Mouse (Mus musculus) spleen, adult 2 months (tissue): ENCODE results near the gene Tldc2. TPM values are rescaled to one million over a fixed set of nuclear protein-coding genes. Genes with fewer than 3 reads are reported as not detected.

Experiments
- DNase-seq, 2 experiments: peaks; one replicate each; pipeline versions ENCODE4 v3.0.0 to v3.0.0-alpha.2; 2012 to 2021; ENCODE audit warnings: low spot score in 2 of 2, low read depth in 1 of 2
- H3K27ac ChIP-seq: fragments of 200-500 bp; 2 replicates; pipeline ENCODE4 v1.5.1; 2012; ENCODE audit warnings: low read length, inconsistent platforms; ENCODE audit not compliant: insufficient read depth
- H3K27me3 ChIP-seq: fragments of 200-500 bp; 2 replicates; pipeline ENCODE4 v1.6.1; 2012; ENCODE audit warnings: mild to moderate bottlenecking, moderate library complexity, low read length, inconsistent platforms; ENCODE audit not compliant: control insufficient read depth, insufficient read depth
- H3K36me3 ChIP-seq: fragments of 200-500 bp; 2 replicates; pipeline ENCODE4 v1.6.1; 2012; ENCODE audit warnings: mild to moderate bottlenecking, low read length, inconsistent platforms; ENCODE audit not compliant: control insufficient read depth, insufficient read depth
- H3K4me1 ChIP-seq: fragments of 200-500 bp; 2 replicates; pipeline ENCODE4 v1.6.1; 2011; ENCODE audit warnings: inconsistent platforms; ENCODE audit not compliant: control insufficient read depth, insufficient read depth, insufficient read length
- H3K4me3 ChIP-seq: fragments of 200-500 bp; 2 replicates; pipeline ENCODE4 v1.5.1; 2011; ENCODE audit warnings: mild to moderate bottlenecking, inconsistent platforms; ENCODE audit not compliant: insufficient read depth, insufficient read length; ENCODE audit errors: extremely low read depth
- CTCF ChIP-seq: fragments of 200-500 bp; IDR thresholded peaks from 2 replicates; pipeline ENCODE4 v1.5.1; 2011; ENCODE audit warnings: mild to moderate bottlenecking, inconsistent platforms; ENCODE audit not compliant: insufficient read depth, insufficient read length, insufficient replicate concordance; ENCODE audit errors: extremely low read depth
- POLR2A ChIP-seq: fragments of 200-500 bp; IDR thresholded peaks from 2 replicates; pipeline ENCODE4 v1.6.1; 2011; ENCODE audit warnings: low read depth, low read length, inconsistent platforms
- WGBS: fragments of 180-500 bp; shearing (Covaris S2); methylation state at CpG from one replicate; pipeline ENCODE4 v1.1.7; 2018; 5-methylcytosine and 5-hydroxymethylcytosine counted together
- polyA plus RNA-seq: library from polyadenylated mRNA; depleted of rRNA; stranded (reverse); fragments of >200 nt; gene quantifications from 2 replicates; pipeline ENCODE4 v1.2.3, GENCODE M21; 2012

The Tldc2 gene
- polyA plus RNA-seq, 1 experiment: not detected

DNA sequence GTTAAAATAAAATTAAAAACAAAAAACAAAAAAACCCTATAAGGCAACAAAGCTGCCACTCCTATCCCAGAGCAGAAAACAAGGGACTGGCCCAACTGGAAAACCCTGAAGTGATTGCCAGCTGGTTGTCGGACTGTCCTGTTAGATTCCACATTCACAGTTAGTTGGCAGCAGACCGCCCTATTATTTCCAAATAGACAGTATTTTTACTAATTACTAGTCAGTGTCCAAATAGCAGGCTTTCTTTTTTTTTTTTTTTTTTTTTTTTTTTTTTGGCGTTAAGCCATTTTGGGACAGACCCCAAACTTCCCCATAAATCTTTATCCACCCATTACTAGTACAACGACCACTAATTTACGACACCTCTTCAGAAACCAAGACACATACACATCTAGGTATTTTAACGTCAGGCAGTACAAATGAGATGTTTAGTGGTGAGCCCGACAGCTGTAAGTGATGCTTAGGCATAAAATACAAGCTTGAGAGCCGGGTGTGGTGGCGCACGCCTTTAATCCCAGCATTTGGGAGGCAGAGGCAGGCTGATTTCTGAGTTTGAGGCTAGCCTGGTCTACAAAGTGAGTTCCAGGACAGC is 48.8 kb downstream of the Tldc2 start:
- H3K27ac ChIP-seq: peak overlapping the region; percentile 68
- H3K4me3 ChIP-seq: no peak overlapping the region
- H3K36me3 ChIP-seq: no peaks in the 10 kb centered on the region
- 73% methylated on average over 10 of the region's 10 CpGs for WGBS
- no peak for TF ChIP-seq POLR2A
- TF ChIP-seq CTCF: no peak
- no peak for DNase-seq
- peaks cover 22% of the 10 kb centered on the region; the same call in 1 of the 2 replicates for H3K4me1 ChIP-seq
- no peaks in the 10 kb centered on the region for H3K27me3 ChIP-seq

DNA sequence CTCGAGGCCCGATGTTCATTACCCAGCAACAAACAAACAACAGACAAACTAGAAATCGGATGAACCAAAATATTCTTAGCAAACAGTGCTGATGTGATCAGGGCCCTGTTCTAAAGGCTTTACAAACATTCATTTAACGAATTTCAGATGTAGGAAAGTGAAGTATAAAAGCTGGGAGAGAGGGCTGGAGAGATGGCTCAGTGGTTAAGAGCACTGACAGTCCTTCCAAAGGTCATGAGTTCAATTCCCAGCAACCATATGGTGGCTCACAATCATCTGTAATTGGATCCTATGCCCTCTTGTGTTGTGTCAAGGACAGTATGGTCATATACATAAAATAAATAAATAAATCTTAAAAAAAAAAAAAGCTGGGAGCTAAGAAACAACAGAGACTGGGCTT is 49.3 kb downstream of the Tldc2 start:
- peaks cover 22% of the 10 kb centered on the region; the same call in 1 of the 2 replicates for H3K4me1 ChIP-seq
- no peak for DNase-seq
- H3K36me3 ChIP-seq: no peaks in the 10 kb centered on the region
- no peak overlapping the region for H3K4me3 ChIP-seq
- 86% methylated on average over 4 of the region's 4 CpGs for WGBS
- TF ChIP-seq POLR2A (no peak), CTCF (no peak)
- H3K27me3 ChIP-seq: no peaks in the 10 kb centered on the region
- no peak overlapping the region for H3K27ac ChIP-seq

DNA sequence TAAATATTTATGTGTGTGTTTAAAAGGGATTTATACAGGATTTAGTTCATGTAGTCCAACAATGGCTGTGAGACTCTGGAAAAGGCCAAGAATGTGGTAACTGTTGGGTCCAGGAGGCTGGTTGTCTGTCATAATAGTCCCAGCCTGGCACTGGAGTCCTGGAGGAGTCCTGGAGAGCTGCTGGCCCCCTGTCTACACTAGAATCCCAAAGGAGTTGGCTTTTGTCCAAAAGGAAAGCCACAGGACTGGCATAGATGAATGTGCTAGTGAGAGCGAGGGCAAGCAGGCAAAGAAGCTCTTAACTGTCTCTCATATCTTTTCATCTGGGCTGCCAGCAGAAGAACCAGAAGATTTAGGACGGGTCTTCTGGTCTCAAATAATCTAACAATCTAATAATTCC is 49.8 kb downstream of the Tldc2 start:
- no peak overlapping the region; the same call in 1 of the 2 replicates for H3K27ac ChIP-seq
- WGBS: 81% methylated on average over 2 of the region's 2 CpGs

DNA sequence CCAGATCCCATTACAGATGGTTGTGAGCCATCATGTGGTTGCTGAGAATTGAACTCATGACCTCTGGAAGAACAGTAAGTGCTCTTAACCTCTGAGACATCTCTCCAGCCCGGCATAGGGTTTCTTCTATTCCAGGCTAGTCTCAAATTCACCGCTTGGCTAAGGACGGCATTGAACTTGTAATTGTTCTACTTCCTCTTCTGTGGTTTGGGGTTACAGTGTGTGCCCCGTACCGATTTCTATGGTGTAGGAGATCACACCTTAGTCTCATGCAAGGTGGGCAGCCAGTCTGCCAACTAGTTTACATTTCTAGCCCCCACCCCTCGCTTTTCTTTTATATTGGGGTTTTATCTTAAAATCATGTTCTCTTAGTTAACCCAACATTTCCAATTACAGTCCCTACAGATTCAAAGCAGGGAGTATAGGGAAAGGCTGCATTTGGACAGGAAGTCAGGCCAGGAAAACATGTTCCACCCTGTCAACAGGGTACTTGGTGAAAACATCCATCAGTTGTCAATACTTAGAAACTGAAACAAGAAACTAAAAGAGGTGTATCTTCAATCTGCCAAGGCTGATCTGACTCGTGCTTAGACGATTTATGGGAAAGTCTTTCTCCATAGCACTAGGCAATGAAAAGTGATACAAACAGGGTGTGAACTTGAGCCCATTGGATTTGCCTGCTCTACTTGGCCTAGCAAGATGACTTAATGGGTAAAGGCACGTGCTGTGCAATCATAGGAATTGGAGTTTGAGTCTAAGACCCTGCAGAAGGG is 51.3 kb downstream of the Tldc2 start:
- TF ChIP-seq POLR2A: no peak
- no peak for TF ChIP-seq CTCF
- H3K4me3 ChIP-seq: no peak overlapping the region
- no peaks in the 10 kb centered on the region for H3K36me3 ChIP-seq
- H3K27ac ChIP-seq: peak overlapping the region; percentile 80
- WGBS: 23% methylated on average over 9 of the region's 9 CpGs
- peak; percentile 59 to 74 for DNase-seq
- no peaks in the 10 kb centered on the region for H3K27me3 ChIP-seq
- peaks cover 16% of the 10 kb centered on the region; the same call in 1 of the 2 replicates for H3K4me1 ChIP-seq

More for the DNA sequence above, 49.8 kb downstream of the Tldc2 start:
- no peak for DNase-seq
- TF ChIP-seq POLR2A: no peak
- no peak for TF ChIP-seq CTCF
- peaks cover 22% of the 10 kb centered on the region; the same call in 1 of the 2 replicates for H3K4me1 ChIP-seq
- no peaks in the 10 kb centered on the region for H3K36me3 ChIP-seq
- H3K4me3 ChIP-seq: no peak overlapping the region
- H3K27me3 ChIP-seq: no peaks in the 10 kb centered on the region

DNA sequence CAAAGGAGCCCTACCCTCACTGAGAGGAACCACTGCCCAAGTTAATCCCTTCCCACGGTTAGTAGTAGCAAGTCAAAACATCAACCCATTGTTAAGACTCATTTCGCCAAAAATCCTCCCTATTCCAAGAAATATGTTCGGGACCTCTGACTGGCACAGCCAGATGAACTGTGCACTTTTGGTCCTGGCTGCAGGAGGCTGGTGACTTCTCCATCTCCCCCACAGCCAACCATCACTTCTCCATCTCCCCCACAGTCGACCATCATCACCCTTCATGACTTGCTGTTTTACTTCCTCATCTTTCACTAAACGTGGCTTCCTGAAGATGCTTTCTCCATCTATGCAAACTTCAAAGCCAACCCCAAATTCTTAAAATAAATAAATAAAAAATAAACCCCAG is 52.0 kb downstream of the Tldc2 start:
- Histone ChIP-seq H3K27ac (peak overlapping the region; percentile 80), H3K4me1 (peaks cover 13% of the 10 kb centered on the region; the same call in 1 of the 2 replicates), H3K27me3 (no peaks in the 10 kb centered on the region), H3K4me3 (no peak overlapping the region), H3K36me3 (no peaks in the 10 kb centered on the region)
- WGBS: 33% methylated on average over 5 of the region's 5 CpGs
- DNase-seq: no peak
- TF ChIP-seq CTCF (no peak), POLR2A (no peak)

DNA sequence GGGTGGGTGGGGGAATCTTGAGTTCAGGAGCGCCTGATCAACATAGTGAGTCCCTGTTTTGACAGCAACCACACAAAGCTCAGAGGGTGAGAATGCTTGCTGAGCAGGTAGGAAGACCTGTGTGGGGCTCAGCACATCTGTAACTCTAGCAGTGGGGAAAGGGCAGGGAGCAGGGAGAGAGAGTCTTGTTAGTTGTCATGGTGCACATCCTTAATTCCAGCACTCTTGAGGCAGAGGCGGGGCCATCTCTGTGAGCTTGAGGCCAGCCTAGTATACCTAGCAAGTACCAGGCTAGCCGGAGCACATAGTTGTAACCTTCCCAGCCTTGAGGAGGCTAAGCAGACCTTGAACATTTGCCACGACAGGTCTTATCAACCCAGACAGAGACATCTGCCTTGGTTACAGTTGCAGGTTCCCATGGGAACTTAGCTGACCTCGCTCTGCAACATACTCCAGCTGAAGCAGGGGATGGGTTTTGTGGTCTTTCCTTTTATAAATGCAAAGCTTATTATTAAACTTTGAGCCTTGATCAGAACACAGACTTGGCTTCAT is 52.5 kb downstream of the Tldc2 start:
- Histone ChIP-seq H3K4me3 (no peak overlapping the region), H3K27ac (peak overlapping the region; percentile 59), H3K27me3 (no peaks in the 10 kb centered on the region), H3K36me3 (no peaks in the 10 kb centered on the region), H3K4me1 (peaks cover 13% of the 10 kb centered on the region; the same call in 1 of the 2 replicates)
- no peak for DNase-seq
- no peak for TF ChIP-seq CTCF
- no peak for TF ChIP-seq POLR2A
- 51% methylated on average over 5 of the region's 5 CpGs for WGBS
